Mouse (Mus musculus) embryonic facial prominence, embryonic 12.5 days (tissue): ENCODE data around the gene Hsp90ab1. TPM values are rescaled to one million over a fixed set of nuclear protein-coding genes. Genes with fewer than 3 reads are reported as not detected.
A peak's percentile ranks its signal among the peaks of the same experiment; 100 is the strongest.

Source experiments
- ATAC-seq: fragments of 200-750 bp; cut with Nextera tagmentation; 2 replicates; pipeline ENCODE4 v1.8.0; 2017; ENCODE audit not compliant: insufficient number of reproducible peaks, insufficient read depth, low FRiP score, low TSS enrichment
- H3K27ac ChIP-seq: fragments of 300-500 bp; sonication (generic); 2 replicates; pipeline ENCODE4 v1.5.1; 2016; ENCODE audit warnings: mild to moderate bottlenecking
- H3K27me3 ChIP-seq: fragments of 300-500 bp; sonication (generic); 2 replicates; pipeline ENCODE4 v1.6.1; 2016; ENCODE audit warnings: mild to moderate bottlenecking, moderate library complexity
- H3K36me3 ChIP-seq: fragments of 300-500 bp; sonication (generic); 2 replicates; pipeline ENCODE4 v1.6.1; 2016; ENCODE audit warnings: mild to moderate bottlenecking
- H3K4me1 ChIP-seq: fragments of 300-500 bp; sonication (generic); 2 replicates; pipeline ENCODE4 v1.6.1; 2016
- H3K4me2 ChIP-seq: fragments of 300-500 bp; sonication (generic); replicated peaks from 2 replicates; pipeline ENCODE4 v1.6.1; 2016; ENCODE audit warnings: mild to moderate bottlenecking, moderate library complexity
- H3K4me3 ChIP-seq: fragments of 300-500 bp; sonication (generic); 2 replicates; pipeline ENCODE4 v1.5.1; 2016; ENCODE audit warnings: mild to moderate bottlenecking
- H3K9ac ChIP-seq: fragments of 300-500 bp; sonication (generic); 2 replicates; pipeline ENCODE4 v1.6.1; 2016; ENCODE audit warnings: mild to moderate bottlenecking, moderate library complexity
- H3K9me3 ChIP-seq: fragments of 300-500 bp; sonication (generic); 2 replicates; pipeline ENCODE4 v1.6.1; 2016; ENCODE audit warnings: mild to moderate bottlenecking, moderate library complexity
- WGBS: fragments of 180-500 bp; shearing (Covaris S2); methylation state at CpG from one replicate; pipeline ENCODE4 v1.1.7; 2016; 5-methylcytosine and 5-hydroxymethylcytosine counted together
- polyA plus RNA-seq: library from polyadenylated mRNA; unstranded; fragments of >200 nt; fragmentation: Nextera tagmentation; extraction: Ambion mirVana; gene quantifications from 2 replicates; pipeline ENCODE4 v1.2.1, GENCODE M21; 2016

The Hsp90ab1 gene
- polyA plus RNA-seq, 1 experiment from 2014 or later: 1,470 TPM

GRCm38 (mm10) chr17:45554420-45554819 is 18.7 kb downstream of the Hsp90ab1 start:
- WGBS: 45% methylated on average over 1 of the region's 1 CpGs
- Histone ChIP-seq H3K27me3 (peaks cover 18% of the 10 kb centered on the region), H3K4me1 (peaks cover 20% of the 10 kb centered on the region), H3K9ac (no peak overlapping the region), H3K9me3 (no peaks in the 10 kb centered on the region), H3K36me3 (no peaks in the 10 kb centered on the region), H3K4me3 (no peak overlapping the region), H3K4me2 (no peak overlapping the region), H3K27ac (no peak overlapping the region)
- no peak for ATAC-seq

- no peak overlapping the region for H3K9ac ChIP-seq
- WGBS: 81% methylated on average over 3 of the region's 3 CpGs
- no peaks in the 10 kb centered on the region for H3K9me3 ChIP-seq
- peaks cover 22% of the 10 kb centered on the region for H3K27me3 ChIP-seq
- ATAC-seq: no peak
- no peak overlapping the region for H3K27ac ChIP-seq
- no peaks in the 10 kb centered on the region for H3K36me3 ChIP-seq
- H3K4me3 ChIP-seq: no peak overlapping the region
- H3K4me2 ChIP-seq: no peak overlapping the region
- peaks cover 25% of the 10 kb centered on the region for H3K4me1 ChIP-seq
Measured at GRCm38 (mm10) chr17:45553065-45553464, 20.0 kb downstream of the Hsp90ab1 start.

GRCm38 (mm10) chr17:45551816-45552451 is 21.1 kb downstream of the Hsp90ab1 start:
- peaks cover 28% of the 10 kb centered on the region for H3K27me3 ChIP-seq
- H3K4me1 ChIP-seq: peaks cover 16% of the 10 kb centered on the region
- ATAC-seq: no peak

GRCm38 (mm10) chr17:45551249-45551796 is 21.7 kb downstream of the Hsp90ab1 start:
- 46% methylated on average over 7 of the region's 7 CpGs for WGBS
- Histone ChIP-seq H3K9me3 (no peaks in the 10 kb centered on the region), H3K9ac (no peak overlapping the region), H3K27me3 (peaks cover 28% of the 10 kb centered on the region), H3K4me2 (no peak overlapping the region), H3K4me3 (no peak overlapping the region), H3K36me3 (peaks cover 4% of the 10 kb centered on the region; the same call in 1 of the 2 replicates), H3K27ac (no peak overlapping the region), H3K4me1 (peaks cover 13% of the 10 kb centered on the region)
- ATAC-seq: no peak

More at GRCm38 (mm10) chr17:45551816-45552451, 21.1 kb downstream of the Hsp90ab1 start:
- no peak overlapping the region for H3K9ac ChIP-seq
- 8% methylated on average over 8 of the region's 8 CpGs for WGBS
- H3K4me3 ChIP-seq: no peak overlapping the region
- H3K27ac ChIP-seq: no peak overlapping the region
- no peak overlapping the region for H3K4me2 ChIP-seq
- H3K36me3 ChIP-seq: no peaks in the 10 kb centered on the region
- no peaks in the 10 kb centered on the region for H3K9me3 ChIP-seq

GRCm38 (mm10) chr17:45550253-45550652 is 22.8 kb downstream of the Hsp90ab1 start:
- Histone ChIP-seq H3K4me3 (peak overlapping the region; percentile 79; the same call in 1 of the 2 replicates), H3K4me1 (peaks cover 21% of the 10 kb centered on the region), H3K36me3 (peaks cover 8% of the 10 kb centered on the region), H3K4me2 (peak overlapping the region; percentile 72), H3K27me3 (peaks cover 35% of the 10 kb centered on the region), H3K9ac (peak overlapping the region; percentile 93; the same call in 1 of the 2 replicates), H3K9me3 (no peaks in the 10 kb centered on the region), H3K27ac (no peak overlapping the region)
- WGBS: 33% methylated on average over 5 of the region's 5 CpGs
- ATAC-seq: no peak

- WGBS: 1% methylated on average over 12 of the region's 29 CpGs
- Histone ChIP-seq H3K4me3 (peak within 1 kb of the TSS; percentile 79), H3K27ac (peak within 1 kb of the TSS; percentile 83), H3K9ac (peak within 1 kb of the TSS; percentile 93), H3K36me3 (peaks cover 8% of the 10 kb centered on the region), H3K4me1 (peaks cover 26% of the 10 kb centered on the region), H3K4me2 (peak within 1 kb of the TSS; percentile 72), H3K9me3 (no peaks in the 10 kb centered on the region), H3K27me3 (peaks cover 41% of the 10 kb centered on the region)
- peak; percentile 12; the same call in 1 of the 2 replicates for ATAC-seq
Measured at GRCm38 (mm10) chr17:45549617-45550181, 23.4 kb downstream of the Hsp90ab1 start, which contains the start of gene Tmem151b. TSS of gene Tmem151b (minus strand) at chr17:45549677.

GRCm38 (mm10) chr17:45548541-45549512 is 24.2 kb downstream of the Hsp90ab1 start:
- Histone ChIP-seq H3K9me3 (no peaks in the 10 kb centered on the region), H3K4me2 (peak overlapping the region; percentile 72), H3K4me3 (peak overlapping the region; percentile 79), H3K27ac (peak overlapping the region; percentile 83), H3K9ac (peak overlapping the region; percentile 93), H3K4me1 (peaks cover 33% of the 10 kb centered on the region), H3K27me3 (peaks cover 50% of the 10 kb centered on the region), H3K36me3 (peaks cover 8% of the 10 kb centered on the region)
- ATAC-seq: peak; percentile 48
- 4% methylated on average over 44 of the region's 68 CpGs for WGBS

GRCm38 (mm10) chr17:45547461-45548190 is 25.4 kb downstream of the Hsp90ab1 start:
- H3K36me3 ChIP-seq: peaks cover 8% of the 10 kb centered on the region
- peaks cover 59% of the 10 kb centered on the region for H3K27me3 ChIP-seq
- WGBS: 79% methylated on average over 5 of the region's 5 CpGs
- H3K4me1 ChIP-seq: peaks cover 34% of the 10 kb centered on the region
- H3K9ac ChIP-seq: no peak overlapping the region
- ATAC-seq: no peak
- H3K4me2 ChIP-seq: peak overlapping the region; percentile 72
- H3K4me3 ChIP-seq: peak overlapping the region; percentile 79; the same call in 1 of the 2 replicates
- H3K27ac ChIP-seq: no peak overlapping the region
- H3K9me3 ChIP-seq: no peaks in the 10 kb centered on the region

GRCm38 (mm10) chr17:45546941-45547340 is 26.1 kb downstream of the Hsp90ab1 start:
- WGBS: 66% methylated on average over 16 of the region's 16 CpGs
- 0 out of 2 replicates have a peak overlapping the region, but pooled peaks have one; percentile 6 for H3K4me3 ChIP-seq
- no peak overlapping the region for H3K9ac ChIP-seq
- H3K4me1 ChIP-seq: peaks cover 34% of the 10 kb centered on the region
- H3K27me3 ChIP-seq: peaks cover 65% of the 10 kb centered on the region
- no peak for ATAC-seq
- no peaks in the 10 kb centered on the region for H3K9me3 ChIP-seq
- H3K4me2 ChIP-seq: no peak overlapping the region
- H3K27ac ChIP-seq: no peak overlapping the region
- H3K36me3 ChIP-seq: peaks cover 8% of the 10 kb centered on the region

- Histone ChIP-seq H3K27me3 (peaks cover 74% of the 10 kb centered on the region), H3K4me3 (peak overlapping the region; percentile 19), H3K4me2 (peak overlapping the region; percentile 33), H3K9ac (peak overlapping the region; percentile 24; the same call in 1 of the 2 replicates), H3K36me3 (peaks cover 8% of the 10 kb centered on the region), H3K4me1 (peaks cover 34% of the 10 kb centered on the region), H3K9me3 (no peaks in the 10 kb centered on the region), H3K27ac (no peak overlapping the region)
- ATAC-seq: no peak
- WGBS: 8% methylated on average over 74 of the region's 74 CpGs
Measured at GRCm38 (mm10) chr17:45545278-45545961, 27.7 kb downstream of the Hsp90ab1 start.
